Mouse (Mus musculus) lung, postnatal 0 days (tissue): ENCODE measurements around the gene Gm20696.

Source experiments
- CTCF ChIP-seq: IDR thresholded peaks from 2 replicates; pipeline ENCODE4 v1.5.1; 2016; ENCODE audit warnings: antibody characterized with exemption, mild to moderate bottlenecking
- EP300 ChIP-seq: IDR thresholded peaks from 2 replicates; pipeline ENCODE4 v1.6.1; 2016; ENCODE audit warnings: antibody characterized with exemption, mild to moderate bottlenecking, control low read depth

- TF ChIP-seq EP300 (no peak), CTCF (no peak)
Observed at GRCm38 (mm10) chr6:99392484-99392883, 274.1 kb downstream of the Gm20696 start.
